Mouse (Mus musculus): ENCODE results near the gene Kcnq1.

The Kcnq1 gene

GRCm38 (mm10) chr7:143364092-143364832 lies 258.1 kb downstream of the Kcnq1 start:
- DNase-seq (ENCODE audit: low read depth, low spot score), result no peak

GRCm38 (mm10) chr7:143364969-143365839 lies 259.0 kb downstream of the Kcnq1 start:
- no peak for DNase-seq (ENCODE audit: low read depth, low spot score)

GRCm38 (mm10) chr7:143367366-143368266 lies 261.5 kb downstream of the Kcnq1 start:
- no peak for DNase-seq (ENCODE audit: low read depth, low spot score)

- DNase-seq (ENCODE audit: low read depth, low spot score), result no peak
These were observed 262.1 kb downstream of the Kcnq1 start for GRCm38 (mm10) chr7:143368267-143368643.

- no peak for DNase-seq (ENCODE audit: low read depth, low spot score)
These were observed 265.2 kb downstream of the Kcnq1 start for GRCm38 (mm10) chr7:143371336-143371735.

- DNase-seq (ENCODE audit: low read depth, low spot score), result no peak
These were observed 267.1 kb downstream of the Kcnq1 start for GRCm38 (mm10) chr7:143373265-143373664.

- DNase-seq (ENCODE audit: low read depth, low spot score), result no peak
These were observed 269.8 kb downstream of the Kcnq1 start for GRCm38 (mm10) chr7:143375945-143376344.

GRCm38 (mm10) chr7:143380466-143381073 lies 274.4 kb downstream of the Kcnq1 start:
- no peak for DNase-seq (ENCODE audit: low read depth, low spot score)

- DNase-seq (ENCODE audit: low read depth, low spot score), result no peak
These were observed 280.5 kb downstream of the Kcnq1 start for GRCm38 (mm10) chr7:143386632-143387031.

- no peak for DNase-seq (ENCODE audit: low read depth, low spot score)
These were observed 282.9 kb downstream of the Kcnq1 start for GRCm38 (mm10) chr7:143388783-143389695.

- DNase-seq (ENCODE audit: low read depth, low spot score), result no peak
These were observed 283.7 kb downstream of the Kcnq1 start for GRCm38 (mm10) chr7:143389860-143390259.

GRCm38 (mm10) chr7:143390277-143390948 lies 284.3 kb downstream of the Kcnq1 start:
- DNase-seq (ENCODE audit: low read depth, low spot score), result no peak

- no peak for DNase-seq (ENCODE audit: low read depth, low spot score)
These were observed 289.0 kb downstream of the Kcnq1 start for GRCm38 (mm10) chr7:143395113-143395563.

- no peak for DNase-seq (ENCODE audit: low read depth, low spot score)
These were observed 293.6 kb downstream of the Kcnq1 start for GRCm38 (mm10) chr7:143399756-143400155.

GRCm38 (mm10) chr7:143400599-143400998 lies 294.4 kb downstream of the Kcnq1 start:
- no peak for DNase-seq (ENCODE audit: low read depth, low spot score)

- no peak for DNase-seq (ENCODE audit: low read depth, low spot score)
These were observed 295.4 kb downstream of the Kcnq1 start for GRCm38 (mm10) chr7:143401429-143402016.

GRCm38 (mm10) chr7:143404296-143404695 lies 298.1 kb downstream of the Kcnq1 start:
- DNase-seq (ENCODE audit: low read depth, low spot score), result no peak

- no peak for DNase-seq (ENCODE audit: low read depth, low spot score)
These were observed 301.9 kb downstream of the Kcnq1 start for GRCm38 (mm10) chr7:143407931-143408501.

- DNase-seq (ENCODE audit: low read depth, low spot score), result no peak
These were observed 302.5 kb downstream of the Kcnq1 start for GRCm38 (mm10) chr7:143408615-143409021.
